Mouse (Mus musculus) erythroid progenitor cell, adult 5-6 weeks (primary cell): ENCODE data around the gene Gm4922. TPM values are rescaled to one million over a fixed set of nuclear protein-coding genes. Genes with fewer than 3 reads are reported as not detected.

ENCODE experiments used
- ATAC-seq: replicated peaks from 2 replicates; pipeline ENCODE4 v1.8.0; 2016; ENCODE audit warnings: moderate number of reproducible peaks, mild to moderate bottlenecking, moderate TSS enrichment, inconsistent platforms; ENCODE audit not compliant: poor library complexity, low FRiP score, severe bottlenecking
- total RNA-seq, 2 experiments: library from RNA; stranded (forward) in 1 of 2; stranded (reverse) in 1 of 2; fragments of 150-400 nt in 1 of 2; fragments of 186-747, 209-891 nt in 1 of 2; gene quantifications; 2 replicates each; pipeline versions ENCODE4 v1.2.3 to v1.2.4; 2015 to 2017; ENCODE audit warnings: low replicate concordance in 2 of 2

Gm4922 gene
- total RNA-seq (2015; ENCODE audit: low replicate concordance) (not detected in 2 replicates), total RNA-seq (2017; ENCODE audit: low replicate concordance) (not detected in 2 replicates)

GRCm38 (mm10) chr10:18786693-18787092, at the start of gene Gm4922:
Gene Gm4922 (minus strand): TSS chr10:18786793.
- no peak for ATAC-seq

GRCm38 (mm10) chr10:18835684-18836479, 49.3 kb upstream of the Gm4922 start:
- ATAC-seq: no peak

GRCm38 (mm10) chr10:18834389-18834788, 47.8 kb upstream of the Gm4922 start:
- ATAC-seq: no peak

GRCm38 (mm10) chr10:18831823-18832222, 45.2 kb upstream of the Gm4922 start:
- ATAC-seq: no peak

GRCm38 (mm10) chr10:18830359-18830758, 43.8 kb upstream of the Gm4922 start:
- no peak for ATAC-seq

- no peak for ATAC-seq
These were observed 41.3 kb upstream of the Gm4922 start for GRCm38 (mm10) chr10:18827936-18828335.

GRCm38 (mm10) chr10:18826107-18826506, 39.5 kb upstream of the Gm4922 start:
- ATAC-seq: no peak

- no peak for ATAC-seq
These were observed 38.5 kb upstream of the Gm4922 start for GRCm38 (mm10) chr10:18825143-18825542.

GRCm38 (mm10) chr10:18816560-18816959, 30.0 kb upstream of the Gm4922 start:
- ATAC-seq: no peak

GRCm38 (mm10) chr10:18811751-18812150, 25.2 kb upstream of the Gm4922 start:
- no peak for ATAC-seq

GRCm38 (mm10) chr10:18790063-18790462, 3.5 kb upstream of the Gm4922 start:
- ATAC-seq: no peak

- ATAC-seq: no peak
These were observed 2.0 kb upstream of the Gm4922 start for GRCm38 (mm10) chr10:18788601-18789000.

- no peak for ATAC-seq
These were observed 9.0 kb downstream of the Gm4922 start for GRCm38 (mm10) chr10:18777546-18777945.

- no peak for ATAC-seq
These were observed 13.9 kb downstream of the Gm4922 start for GRCm38 (mm10) chr10:18772537-18773179.

- ATAC-seq: no peak
These were observed 16.7 kb downstream of the Gm4922 start for GRCm38 (mm10) chr10:18769909-18770308.

GRCm38 (mm10) chr10:18760241-18760640, 26.4 kb downstream of the Gm4922 start:
- ATAC-seq: no peak

GRCm38 (mm10) chr10:18750057-18750456, 36.5 kb downstream of the Gm4922 start:
- ATAC-seq: no peak

- ATAC-seq: no peak
These were observed 43.1 kb downstream of the Gm4922 start, which contains the start of gene Arfgef3 for GRCm38 (mm10) chr10:18743286-18744142. Gene Arfgef3 (minus strand): TSS chr10:18743949.

- no peak for ATAC-seq
These were observed 44.5 kb downstream of the Gm4922 start for GRCm38 (mm10) chr10:18742086-18742485.

- no peak for ATAC-seq
These were observed 45.6 kb downstream of the Gm4922 start for GRCm38 (mm10) chr10:18741024-18741423.
